Mouse (Mus musculus) intestine, postnatal 0 days (tissue): Measurements from ENCODE around the gene Pawr. TPM values are rescaled to one million over a fixed set of nuclear protein-coding genes. Genes with fewer than 3 reads are reported as not detected.

ENCODE experiments used
- ATAC-seq: fragments of 200-750 bp; cut with Nextera tagmentation; 2 replicates; pipeline ENCODE4 v1.8.0; 2017; ENCODE audit warnings: mild to moderate bottlenecking, moderate TSS enrichment, moderate library complexity
- H3K27ac ChIP-seq: fragments of 300-500 bp; sonication (generic); 2 replicates; pipeline ENCODE4 v1.5.1; 2014; ENCODE audit warnings: mild to moderate bottlenecking, low read depth, low read length, moderate library complexity
- H3K27me3 ChIP-seq: fragments of 300-500 bp; sonication (generic); replicated peaks from 2 replicates; pipeline ENCODE4 v1.6.1; 2014; ENCODE audit warnings: low read length, mixed read lengths; ENCODE audit not compliant: control insufficient read depth, insufficient read depth
- H3K36me3 ChIP-seq: fragments of 300-500 bp; sonication (generic); 2 replicates; pipeline ENCODE4 v1.6.1; 2014; ENCODE audit warnings: mild to moderate bottlenecking, moderate library complexity; ENCODE audit not compliant: control insufficient read depth, insufficient read depth
- H3K4me1 ChIP-seq: fragments of 300-500 bp; sonication (generic); replicated peaks from 2 replicates; pipeline ENCODE4 v1.6.1; 2014; ENCODE audit warnings: antibody characterized with exemption, low read length, mixed read lengths; ENCODE audit not compliant: control insufficient read depth, insufficient read depth
- H3K4me2 ChIP-seq: fragments of 300-500 bp; sonication (generic); replicated peaks from 2 replicates; pipeline ENCODE4 v1.6.1; 2014; ENCODE audit warnings: low read depth, mild to moderate bottlenecking, moderate library complexity
- H3K4me3 ChIP-seq: fragments of 300-500 bp; sonication (generic); 2 replicates; pipeline ENCODE4 v1.5.1; 2014; ENCODE audit warnings: low read depth, low read length
- H3K9ac ChIP-seq: fragments of 300-500 bp; sonication (generic); 2 replicates; pipeline ENCODE4 v1.6.1; 2014; ENCODE audit warnings: mild to moderate bottlenecking, low read depth, low read length
- H3K9me3 ChIP-seq: fragments of 300-500 bp; sonication (generic); 2 replicates; pipeline ENCODE4 v1.6.1; 2016; ENCODE audit warnings: mixed run types; ENCODE audit not compliant: control insufficient read depth
- CTCF ChIP-seq: sonication (generic); IDR thresholded peaks from 2 replicates; pipeline ENCODE4 v1.5.1; 2016; ENCODE audit warnings: low read depth, mild to moderate bottlenecking, control low read depth, antibody characterized with exemption, moderate library complexity
- WGBS: fragments of 180-500 bp; shearing (Covaris S2); extraction: QIAGEN DNeasy Blood & Tissue Kit; methylation state at CpG from one replicate; pipeline ENCODE4 v1.1.7; 2014; 5-methylcytosine and 5-hydroxymethylcytosine counted together
- polyA plus RNA-seq: library from polyadenylated mRNA; unstranded; fragments of >200 nt; fragmentation: Nextera tagmentation; extraction: Ambion mirVana; gene quantifications from 2 replicates; pipeline ENCODE4 v1.2.1, GENCODE M21; 2015

The Pawr gene
- polyA plus RNA-seq, 1 experiment from 2014 or later, result 12.3 TPM

DNA sequence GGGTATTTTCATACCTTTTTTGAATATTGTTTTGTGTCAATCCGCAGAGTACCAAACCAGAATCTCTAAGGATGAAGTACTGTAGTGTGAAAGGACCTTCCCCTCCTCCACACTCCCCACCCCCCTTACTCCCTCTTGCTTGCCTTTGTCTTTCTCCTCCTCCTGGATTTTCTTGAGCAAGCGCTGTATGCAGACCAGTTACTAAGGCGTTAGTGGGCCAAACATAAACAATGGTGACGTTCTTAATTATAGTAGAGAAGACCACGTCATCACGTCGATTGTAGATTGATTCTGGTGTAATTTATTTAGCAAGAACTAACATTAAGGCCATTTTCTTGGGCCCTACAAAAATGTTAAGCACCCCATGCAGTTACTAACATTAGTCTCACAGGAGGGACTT lies 40.3 kb downstream of the Pawr start:
- no peak for ATAC-seq
- Histone ChIP-seq H3K27me3 (no peaks in the 10 kb centered on the region), H3K27ac (no peak overlapping the region), H3K4me3 (no peak overlapping the region), H3K36me3 (no peaks in the 10 kb centered on the region), H3K9me3 (no peaks in the 10 kb centered on the region), H3K4me1 (0 out of 2 replicates have a peak, but pooled peaks cover 3% of the 10 kb centered on the region), H3K4me2 (no peak overlapping the region), H3K9ac (no peak overlapping the region)
- TF ChIP-seq CTCF, result no peak
- 52% methylated on average over 7 of the region's 7 CpGs for WGBS

DNA sequence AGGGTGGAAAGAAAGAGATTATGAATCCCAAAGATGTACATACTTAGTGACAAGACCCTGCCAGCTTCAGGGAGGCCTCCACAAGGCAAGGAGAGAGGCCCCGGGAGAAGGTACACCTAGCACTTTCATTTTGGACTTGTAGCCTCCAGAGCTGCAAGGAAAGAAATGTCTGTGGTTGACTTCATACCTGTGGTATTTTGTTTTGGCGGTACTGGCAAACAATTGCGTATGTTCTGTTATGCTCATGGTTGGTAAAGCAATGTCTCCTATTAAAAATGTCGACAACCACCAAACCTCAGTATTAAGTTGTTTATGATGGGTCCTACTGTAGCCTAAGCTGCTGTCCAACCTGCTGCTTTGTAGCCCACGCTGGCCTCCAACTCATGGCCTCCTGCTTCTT lies 40.9 kb downstream of the Pawr start:
- no peak overlapping the region for H3K27ac ChIP-seq
- H3K9me3 ChIP-seq, result no peaks in the 10 kb centered on the region
- no peak overlapping the region for H3K4me3 ChIP-seq
- TF ChIP-seq CTCF, result no peak
- 0 out of 2 replicates have a peak, but pooled peaks cover 3% of the 10 kb centered on the region for H3K4me1 ChIP-seq
- no peak overlapping the region for H3K4me2 ChIP-seq
- WGBS, result 77% methylated on average over 5 of the region's 5 CpGs
- no peak overlapping the region for H3K9ac ChIP-seq
- H3K27me3 ChIP-seq, result no peaks in the 10 kb centered on the region
- ATAC-seq, result no peak
- H3K36me3 ChIP-seq, result no peaks in the 10 kb centered on the region

DNA sequence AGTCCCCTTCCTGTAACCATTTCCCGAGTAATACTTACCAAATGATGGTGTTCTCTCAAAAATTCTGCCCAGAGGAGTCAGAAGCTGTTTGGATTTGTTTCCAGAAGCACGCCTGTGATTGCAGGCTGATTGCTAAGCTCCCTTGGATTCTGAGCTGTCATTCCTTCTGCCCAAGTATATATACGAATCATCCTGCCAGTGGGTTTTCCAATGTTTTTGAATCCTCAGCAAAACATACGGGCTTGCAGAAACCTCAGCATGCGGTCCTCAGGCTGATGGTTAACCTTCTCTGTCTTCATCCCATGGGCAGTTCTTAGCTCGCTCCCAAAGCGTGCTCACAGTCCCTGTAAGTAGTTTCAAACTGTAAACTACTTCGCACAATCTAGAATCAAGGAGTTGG lies 43.9 kb downstream of the Pawr start:
- 0 out of 2 replicates have a peak, but pooled peaks cover 3% of the 10 kb centered on the region for H3K4me1 ChIP-seq
- H3K9ac ChIP-seq, result no peak overlapping the region
- H3K27ac ChIP-seq, result no peak overlapping the region
- no peak for TF ChIP-seq CTCF
- no peak overlapping the region for H3K4me3 ChIP-seq
- WGBS, result 96% methylated on average over 8 of the region's 8 CpGs
- H3K36me3 ChIP-seq, result no peaks in the 10 kb centered on the region
- ATAC-seq, result no peak
- H3K27me3 ChIP-seq, result no peaks in the 10 kb centered on the region
- no peaks in the 10 kb centered on the region for H3K9me3 ChIP-seq
- no peak overlapping the region for H3K4me2 ChIP-seq

DNA sequence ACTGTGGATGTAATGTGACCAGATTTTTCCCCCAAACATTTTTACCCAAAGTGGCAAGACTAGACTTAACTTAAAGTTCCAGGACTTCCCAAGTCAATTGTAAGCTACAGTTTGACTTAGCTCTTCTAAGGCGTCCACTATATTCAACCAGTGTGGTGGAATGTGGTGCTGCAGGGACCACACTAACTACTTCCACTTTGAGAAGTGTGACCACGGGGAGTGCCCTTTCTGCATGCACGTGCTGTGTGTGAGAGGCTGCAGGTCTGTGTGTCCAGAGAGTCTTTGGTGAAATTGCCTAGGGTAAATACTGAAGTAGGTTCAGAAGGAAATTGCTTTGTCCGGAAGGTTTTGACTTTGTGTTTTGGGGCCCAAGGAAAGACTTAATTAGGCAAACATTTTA lies 44.4 kb downstream of the Pawr start:
- Histone ChIP-seq H3K9ac (no peak overlapping the region), H3K27ac (no peak overlapping the region), H3K4me1 (0 out of 2 replicates have a peak, but pooled peaks cover 3% of the 10 kb centered on the region), H3K4me2 (no peak overlapping the region), H3K36me3 (no peaks in the 10 kb centered on the region), H3K27me3 (no peaks in the 10 kb centered on the region), H3K9me3 (no peaks in the 10 kb centered on the region), H3K4me3 (no peak overlapping the region)
- no peak for TF ChIP-seq CTCF
- 81% methylated on average over 4 of the region's 4 CpGs for WGBS
- no peak for ATAC-seq

- 89% methylated on average over 7 of the region's 7 CpGs for WGBS
- H3K27ac ChIP-seq, result no peak overlapping the region
- no peaks in the 10 kb centered on the region for H3K27me3 ChIP-seq
- no peaks in the 10 kb centered on the region for H3K36me3 ChIP-seq
- 0 out of 2 replicates have a peak, but pooled peaks cover under 1% of the 10 kb centered on the region for H3K4me1 ChIP-seq
- no peak overlapping the region for H3K9ac ChIP-seq
- TF ChIP-seq CTCF, result no peak
- no peak for ATAC-seq
- H3K4me3 ChIP-seq, result no peak overlapping the region
- H3K4me2 ChIP-seq, result no peak overlapping the region
- H3K9me3 ChIP-seq, result no peaks in the 10 kb centered on the region
Observed at GRCm38 (mm10) chr10:108377369-108377768, 45.4 kb downstream of the Pawr start.

DNA sequence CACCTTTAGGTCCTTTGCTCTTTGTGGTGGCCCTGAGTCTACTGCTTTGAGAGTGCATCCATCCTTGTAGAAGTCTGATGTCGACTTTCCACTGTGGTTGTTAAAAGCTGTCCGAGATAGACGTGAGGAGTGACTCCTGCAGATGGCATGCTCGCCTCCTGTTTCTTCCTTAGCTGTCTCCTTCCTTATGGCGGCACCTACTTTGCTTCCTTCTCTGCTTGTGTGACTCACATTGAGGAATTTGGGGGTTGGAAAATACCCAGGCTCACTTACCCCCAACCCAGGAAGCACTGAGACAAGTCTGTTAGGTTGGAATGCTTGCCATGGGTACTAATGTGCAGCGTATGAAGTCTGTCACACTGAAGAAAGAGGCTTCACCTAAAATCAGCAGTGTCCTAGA lies 46.1 kb downstream of the Pawr start:
- Histone ChIP-seq H3K4me3 (no peak overlapping the region), H3K27ac (no peak overlapping the region), H3K4me2 (no peak overlapping the region), H3K27me3 (no peaks in the 10 kb centered on the region), H3K9me3 (no peaks in the 10 kb centered on the region), H3K9ac (no peak overlapping the region), H3K4me1 (no peaks in the 10 kb centered on the region), H3K36me3 (no peaks in the 10 kb centered on the region)
- ATAC-seq, result no peak
- no peak for TF ChIP-seq CTCF
- 81% methylated on average over 6 of the region's 6 CpGs for WGBS

DNA sequence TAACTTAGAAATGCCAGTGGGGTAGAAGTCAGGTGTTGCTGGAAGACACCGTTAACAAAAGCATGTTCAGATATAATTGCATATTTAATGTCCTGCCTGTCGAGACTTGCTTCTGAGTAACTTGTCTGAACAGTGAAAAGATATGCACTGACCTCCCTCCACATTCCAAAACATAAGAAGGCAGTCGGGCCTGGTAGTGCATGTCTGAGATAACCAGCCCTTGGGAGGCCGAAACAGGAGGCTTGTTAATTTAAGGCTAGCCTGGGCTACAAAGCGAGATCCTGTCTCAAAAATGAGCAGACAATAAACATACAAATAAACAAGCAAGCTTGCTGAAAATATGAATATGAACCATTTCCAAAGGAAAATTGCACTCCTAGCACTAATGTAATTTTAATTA lies 46.6 kb downstream of the Pawr start:
- no peak for ATAC-seq
- WGBS, result 90% methylated on average over 5 of the region's 5 CpGs
- no peak for TF ChIP-seq CTCF
- Histone ChIP-seq H3K36me3 (no peaks in the 10 kb centered on the region), H3K4me1 (no peaks in the 10 kb centered on the region), H3K9me3 (no peaks in the 10 kb centered on the region), H3K27me3 (no peaks in the 10 kb centered on the region), H3K4me2 (no peak overlapping the region), H3K27ac (no peak overlapping the region), H3K4me3 (no peak overlapping the region), H3K9ac (no peak overlapping the region)
